17 mouse cellular contexts compared by ENCODE assay signal in the genomic region with DNA sequence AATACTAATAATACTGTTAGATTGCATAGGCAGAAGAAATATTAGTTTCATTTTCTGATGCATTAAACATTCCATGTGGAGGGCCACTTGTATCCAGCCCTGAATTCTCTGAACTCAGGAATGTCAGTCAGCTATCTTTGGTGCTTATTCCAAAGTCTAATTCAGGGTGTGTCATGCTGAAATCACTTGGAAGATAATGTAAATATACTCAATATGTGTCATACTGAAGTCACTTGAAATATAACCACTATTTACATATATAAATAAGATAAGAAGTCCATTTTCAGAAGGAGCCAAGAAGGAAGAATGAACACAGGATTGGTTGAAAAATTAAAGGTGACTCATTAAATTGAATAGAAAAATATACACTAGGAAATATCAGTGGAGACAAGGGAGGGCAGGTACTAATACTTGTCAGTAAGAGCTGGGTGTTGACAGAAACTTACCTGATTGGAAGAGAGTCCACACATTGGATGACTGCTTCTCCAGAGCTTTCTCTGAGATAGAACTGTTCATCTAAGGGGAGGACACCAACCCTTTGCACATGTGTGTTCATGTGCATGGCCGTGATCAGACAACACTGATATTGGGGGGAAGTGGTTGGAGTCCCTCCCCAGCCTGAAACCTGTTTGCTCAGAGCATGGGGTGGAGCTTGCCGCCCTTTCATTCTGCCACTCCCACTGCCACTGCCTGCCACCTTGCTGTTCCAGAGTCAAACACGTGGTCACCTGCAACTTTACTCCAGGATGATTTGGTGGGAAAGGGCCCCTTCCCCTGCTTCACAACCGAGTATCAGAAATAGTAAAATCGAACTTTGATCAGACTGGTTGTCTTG. TPM values are rescaled to one million over a fixed set of nuclear protein-coding genes. Genes with fewer than 3 reads are reported as not detected.
"Had no signal": no experiment of that assay in that cellular context is flagged by ENCODE, and none has a peak within 500 bp of the region (broad histone marks: within the 10 kb centered on the region; RNA-seq: fewer than 3 reads in every experiment).

No protein-coding gene starts in this region.

- H3K4me2 ChIP-seq: kidney, embryonic 15.5 days; liver, embryonic 13.5 days; lung, embryonic 14.5 days; midbrain, embryonic 12.5 days; midbrain, embryonic 15.5 days; neural tube, embryonic 13.5 days had no signal

- H3K27me3 ChIP-seq: kidney, embryonic 15.5 days; liver, embryonic 13.5 days; midbrain, embryonic 12.5 days; midbrain, embryonic 15.5 days; neural tube, embryonic 13.5 days had no signal

- ATAC-seq: midbrain, embryonic 15.5 days had no signal

- H3K36me3 ChIP-seq: kidney, embryonic 15.5 days; liver, embryonic 13.5 days; midbrain, embryonic 12.5 days; midbrain, embryonic 15.5 days; neural tube, embryonic 13.5 days had no signal

- H3K27ac ChIP-seq: kidney, embryonic 15.5 days; liver, embryonic 13.5 days; macrophage; midbrain, embryonic 12.5 days; midbrain, embryonic 15.5 days; neural tube, embryonic 13.5 days had no signal

- DNase-seq: kidney, adult 11 months; kidney, adult 8-10 months; kidney, postnatal 10 days; kidney, postnatal 36 days; liver, embryonic 13.5 days; lung, embryonic 14.5 days; retina, postnatal 1 day; thymus, adult 18-20 months; thymus, postnatal 36 days had no signal

- H3K9me3 ChIP-seq: kidney, embryonic 15.5 days; liver, embryonic 13.5 days; midbrain, embryonic 12.5 days; midbrain, embryonic 15.5 days had no signal

- H3K4me1 ChIP-seq: kidney, embryonic 15.5 days; liver, embryonic 13.5 days; midbrain, embryonic 12.5 days; midbrain, embryonic 15.5 days; neural tube, embryonic 13.5 days had no signal

- H3K9ac ChIP-seq: kidney, embryonic 15.5 days; liver, embryonic 13.5 days; lung, embryonic 14.5 days; midbrain, embryonic 12.5 days; midbrain, embryonic 15.5 days; neural tube, embryonic 13.5 days had no signal

- H3K4me3 ChIP-seq: kidney, embryonic 15.5 days; liver, embryonic 13.5 days; midbrain, embryonic 12.5 days; midbrain, embryonic 15.5 days; neural tube, embryonic 13.5 days had no signal

RNA-seq across cellular contexts. Expression of gene Aass, which starts 48.0 kb away (rescaled TPM):
- total RNA-seq: megakaryocyte, adult 5-6 weeks; neutrophil, adult 5-6 weeks had no signal
- polyA plus RNA-seq: macrophage; small intestine, adult 2 months had no signal
